Mouse (Mus musculus): ENCODE results near the gene Csrnp3.

- no peak for TF ChIP-seq HCFC1 (IDR thresholded peaks at IDR 0.05; ENCODE audit: low read depth, low read length)
- TF ChIP-seq MAZ (IDR thresholded peaks at IDR 0.05; ENCODE audit: low read depth, low read length): no peak
- TF ChIP-seq POLR2A (IDR thresholded peaks at IDR 0.05; ENCODE audit: control insufficient read depth in 1 of 2, insufficient read depth in 1 of 2, low read depth in 1 of 2, low read length in 2 of 2, poor library complexity in 1 of 2): no peak
- TF ChIP-seq EP300 (IDR thresholded peaks at IDR 0.05; ENCODE audit: low read depth in 1 of 2, low read length in 2 of 2): no peak
These were observed 140.1 kb downstream of the Csrnp3 start for GRCm38 (mm10) chr2:65985706-65986105.
